ENCODE assay signal across 6 mouse cellular contexts in the genomic region with DNA sequence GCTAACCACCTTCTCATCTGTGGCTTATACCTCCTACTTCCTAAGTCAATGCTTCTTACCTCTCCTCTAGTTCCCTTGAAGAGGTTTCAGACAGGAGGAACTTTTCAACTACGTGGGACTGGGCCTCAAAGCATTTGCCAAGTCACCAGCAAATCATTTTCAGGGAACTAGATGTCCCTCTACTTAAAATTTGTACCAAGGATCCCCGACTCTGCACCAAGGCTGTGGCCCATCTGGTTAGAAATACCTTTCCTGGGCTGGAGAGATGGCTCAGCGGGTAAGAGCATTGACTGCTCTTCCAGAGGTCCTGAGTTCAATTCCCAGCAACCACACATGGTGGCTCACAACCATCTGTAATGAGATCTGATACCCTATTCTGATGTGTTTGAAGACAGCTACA. TPM values are rescaled to one million over a fixed set of nuclear protein-coding genes. Genes with fewer than 3 reads are reported as not detected.
DNase-seq lines count a peak whose midpoint lies in the region; ATAC-seq and TF ChIP-seq lines count a peak whose summit lies in the region.
"Not testable (repeated sequence)": the region's sequence is repeated elsewhere in the genome, so short reads cannot be mapped to it uniquely, and the experiment has no call there.
"Had no signal": no experiment of that assay in that cellular context is flagged by ENCODE, and none has a peak within 500 bp of the region (broad histone marks: within the 10 kb centered on the region; RNA-seq: fewer than 3 reads in every experiment).

No protein-coding gene starts in this region.

- not testable (repeated sequence) for TF ChIP-seq EP300 in MEL (IDR thresholded peaks at IDR 0.05; ENCODE audit: low read depth in 1 of 2, low read length in 2 of 2); heart, postnatal 0 days (IDR thresholded peaks at IDR 0.05; ENCODE audit: low read depth)

- H3K4me3 ChIP-seq in MEL (ENCODE audit: control insufficient read depth in 1 of 2, insufficient read depth in 1 of 2, low read depth in 2 of 2, low read length in 2 of 2); heart, embryonic 11.5 days (ENCODE audit: low read depth, low read length); heart, embryonic 13.5 days; heart, postnatal 0 days (ENCODE audit: low read depth, low read length); neural tube, embryonic 13.5 days: not testable (repeated sequence)

- not testable (repeated sequence) for DNase-seq in MEL (ENCODE audit: low read depth, low spot score); heart, postnatal 0 days (ENCODE audit: low spot score)

- H3K79me2 ChIP-seq in MEL (ENCODE audit: control insufficient read depth, insufficient read depth, low read length, poor library complexity) = not testable (repeated sequence)

- not testable (repeated sequence) for TF ChIP-seq CTCF in MEL (IDR thresholded peaks at IDR 0.05 in 2 of 3, conservative IDR thresholded peaks at IDR 0.05 in 1 of 3; ENCODE audit: control insufficient read depth in 1 of 3, insufficient read depth in 1 of 3, low read depth in 2 of 3, low read length in 3 of 3, poor library complexity in 1 of 3, severe bottlenecking in 1 of 3); heart, postnatal 0 days (IDR thresholded peaks at IDR 0.05; ENCODE audit: low read depth)

- WGBS in heart, embryonic 11.5 days (ENCODE audit: insufficient replicate concordance) = 79% methylated on average over 3 of the region's 3 CpGs
- 77% methylated on average over 3 of the region's 3 CpGs for WGBS in heart, embryonic 13.5 days
- WGBS in heart, postnatal 0 days = 84% methylated on average over 3 of the region's 3 CpGs
- 82% methylated on average over 3 of the region's 3 CpGs for WGBS in neural tube, embryonic 13.5 days

- not testable (repeated sequence) for ATAC-seq in heart, embryonic 11.5 days (replicated peaks; ENCODE audit: insufficient number of reproducible peaks, low FRiP score, low TSS enrichment); heart, embryonic 13.5 days (ENCODE audit: extremely low read depth, insufficient number of reproducible peaks, low FRiP score, low TSS enrichment); heart, postnatal 0 days (ENCODE audit: insufficient read depth, low read depth); neural tube, embryonic 13.5 days (ENCODE audit: low read depth)

- not testable (repeated sequence) for H3K9me3 ChIP-seq in MEL (replicated peaks; ENCODE audit: insufficient read depth, low read length); heart, embryonic 11.5 days (replicated peaks; ENCODE audit: control insufficient read depth, low read length); heart, embryonic 13.5 days; heart, postnatal 0 days (replicated peaks; ENCODE audit: control insufficient read depth, low read length); neural tube, embryonic 13.5 days

- not testable (repeated sequence) for H3K9ac ChIP-seq in MEL (ENCODE audit: control insufficient read depth, low read depth, low read length, poor library complexity, severe bottlenecking); heart, embryonic 11.5 days (ENCODE audit: low read depth, low read length); heart, embryonic 13.5 days; heart, postnatal 0 days (replicated peaks; ENCODE audit: low read depth, low read length); neural tube, embryonic 13.5 days

- TF ChIP-seq RAD21 in MEL (IDR thresholded peaks at IDR 0.05; ENCODE audit: low read depth, low read length) = not testable (repeated sequence)

- peaks cover 0 to 53% of the 10 kb centered on the region in 2 experiments; a peak in 2 of 4 replicates for H3K36me3 ChIP-seq in MEL (ENCODE audit: control insufficient read depth in 1 of 2, insufficient read depth in 2 of 2, low read length in 2 of 2)
- not testable (repeated sequence) for H3K36me3 ChIP-seq in heart, embryonic 11.5 days (ENCODE audit: control insufficient read depth, insufficient read depth, low read length); heart, postnatal 0 days (replicated peaks; ENCODE audit: control insufficient read depth, insufficient read depth, low read length); neural tube, embryonic 13.5 days
- H3K36me3 ChIP-seq in heart, embryonic 13.5 days = peaks cover 23% of the 10 kb centered on the region

- TF ChIP-seq POLR2A in MEL (IDR thresholded peaks at IDR 0.05; ENCODE audit: control insufficient read depth in 1 of 2, insufficient read depth in 1 of 2, low read depth in 1 of 2, low read length in 2 of 2, poor library complexity in 1 of 2) = not testable (repeated sequence)

- not testable (repeated sequence) for H3K27me3 ChIP-seq in MEL (ENCODE audit: control insufficient read depth in 1 of 2, insufficient read depth in 2 of 2, low read length in 2 of 2); heart, embryonic 11.5 days (ENCODE audit: control insufficient read depth, insufficient read depth, low read length); heart, postnatal 0 days (ENCODE audit: control insufficient read depth, insufficient read depth, low read length)
- peaks cover 11% of the 10 kb centered on the region for H3K27me3 ChIP-seq in heart, embryonic 13.5 days (replicated peaks)
- peaks cover 20% of the 10 kb centered on the region for H3K27me3 ChIP-seq in neural tube, embryonic 13.5 days

- H3K4me1 ChIP-seq in MEL (ENCODE audit: control insufficient read depth in 1 of 2, insufficient read depth in 2 of 2, low read length in 2 of 2) = peaks cover 38 to 61% of the 10 kb centered on the region in 2 experiments
- H3K4me1 ChIP-seq in heart, embryonic 11.5 days (ENCODE audit: control insufficient read depth, insufficient read depth, low read length) = peaks cover 40% of the 10 kb centered on the region
- H3K4me1 ChIP-seq in heart, embryonic 13.5 days = peaks cover 85% of the 10 kb centered on the region
- peaks cover 48% of the 10 kb centered on the region for H3K4me1 ChIP-seq in heart, postnatal 0 days (ENCODE audit: control insufficient read depth, insufficient read depth)
- peaks cover 56% of the 10 kb centered on the region for H3K4me1 ChIP-seq in neural tube, embryonic 13.5 days (replicated peaks)

- H3K27ac ChIP-seq in MEL (ENCODE audit: control insufficient read depth, low read depth, low read length); neural tube, embryonic 13.5 days (replicated peaks): not testable (repeated sequence)
- H3K27ac ChIP-seq in heart, embryonic 11.5 days (ENCODE audit: low read depth, low read length) = peak overlapping the region; percentile 15; the same call in 1 of the 2 replicates
- peak overlapping the region; percentile 12; the same call in 1 of the 2 replicates for H3K27ac ChIP-seq in heart, embryonic 13.5 days (replicated peaks)
- H3K27ac ChIP-seq in heart, postnatal 0 days (ENCODE audit: low read depth) = peak overlapping the region; percentile 33; the same call in 1 of the 2 replicates

- not testable (repeated sequence) for H3K4me2 ChIP-seq in heart, embryonic 11.5 days; heart, embryonic 13.5 days; heart, postnatal 0 days (ENCODE audit: low read depth, low read length)
- H3K4me2 ChIP-seq in neural tube, embryonic 13.5 days = peak overlapping the region; percentile 99; the same call in 1 of the 2 replicates

TF ChIP-seq in MEL, 35 proteins besides CTCF, POLR2A, EP300 and RAD21:
- peak; percentile 90 for TF ChIP-seq TBP (IDR thresholded peaks at IDR 0.05; ENCODE audit: low read depth, low read length)

RNA-seq across cellular contexts. Expression of a gene that starts 18.7 kb away (rescaled TPM):
- total RNA-seq in MEL (2012; rRNA removed) = 42.3 and 43.4 TPM in 2 replicates
- 10 to 100 TPM in 1 of 2 experiments, not detected in 1; 26.8 TPM for polyA plus RNA-seq in MEL (2012; ENCODE audit: insufficient read depth in 1 of 2, insufficient read length in 2 of 2, low read depth in 1 of 2, low replicate concordance in 2 of 2, missing spikeins in 1 of 2)
- polyA plus RNA-seq in heart, embryonic 11.5 days (2014; fragmentation: Nextera tagmentation; extraction: Ambion mirVana) = 13.0 and 19.7 TPM in 2 replicates
- polyA plus RNA-seq in heart, embryonic 13.5 days (2015; fragmentation: Nextera tagmentation; extraction: Ambion mirVana) = 12.6 and 16.4 TPM in 2 replicates
- 510 and 558 TPM in 2 replicates for total RNA-seq in heart, postnatal 0 days (2014; rRNA removed; ENCODE audit: low replicate concordance)
- 41.0 and 42.6 TPM in 2 replicates for polyA plus RNA-seq in heart, postnatal 0 days (2015; fragmentation: Nextera tagmentation; extraction: Ambion mirVana)
- polyA plus RNA-seq in neural tube, embryonic 13.5 days (2015; fragmentation: Nextera tagmentation; extraction: Ambion mirVana) = 8.8 and 9.2 TPM in 2 replicates
- total RNA-seq: G1E had no signal
- polyA plus RNA-seq: G1E had no signal
